Mouse (Mus musculus) embryonic facial prominence, embryonic 13.5 days (tissue): ENCODE data around the gene Tshz2. TPM values are rescaled to one million over a fixed set of nuclear protein-coding genes. Genes with fewer than 3 reads are reported as not detected.

Source experiments
- ATAC-seq: fragments of 200-750 bp; cut with Nextera tagmentation; 2 replicates; pipeline ENCODE4 v1.8.0; 2017; ENCODE audit warnings: low read depth; ENCODE audit not compliant: insufficient number of reproducible peaks, insufficient read depth, low FRiP score, low TSS enrichment
- H3K27ac ChIP-seq: fragments of 300-500 bp; sonication (generic); 2 replicates; pipeline ENCODE4 v1.5.1; 2015; ENCODE audit warnings: moderate library complexity, mild to moderate bottlenecking, inconsistent platforms
- H3K27me3 ChIP-seq: fragments of 300-500 bp; sonication (generic); 2 replicates; pipeline ENCODE4 v1.6.1; 2015; ENCODE audit warnings: mild to moderate bottlenecking, inconsistent platforms
- H3K36me3 ChIP-seq: fragments of 300-500 bp; sonication (generic); 2 replicates; pipeline ENCODE4 v1.6.1; 2015; ENCODE audit warnings: mild to moderate bottlenecking, inconsistent platforms
- H3K4me1 ChIP-seq: fragments of 300-500 bp; sonication (generic); 2 replicates; pipeline ENCODE4 v1.6.1; 2015; ENCODE audit warnings: inconsistent platforms
- H3K4me2 ChIP-seq: fragments of 300-500 bp; sonication (generic); 2 replicates; pipeline ENCODE4 v1.6.1; 2015; ENCODE audit warnings: moderate library complexity, mild to moderate bottlenecking, inconsistent platforms
- H3K4me3 ChIP-seq: fragments of 300-500 bp; sonication (generic); 2 replicates; pipeline ENCODE4 v1.5.1; 2015; ENCODE audit warnings: mild to moderate bottlenecking, inconsistent platforms
- H3K9ac ChIP-seq: fragments of 300-500 bp; sonication (generic); 2 replicates; pipeline ENCODE4 v1.6.1; 2015; ENCODE audit warnings: mild to moderate bottlenecking, inconsistent platforms
- H3K9me3 ChIP-seq: fragments of 300-500 bp; sonication (generic); 2 replicates; pipeline ENCODE4 v1.6.1; 2016; ENCODE audit warnings: inconsistent platforms
- WGBS: fragments of 180-500 bp; shearing (Covaris S2); methylation state at CpG from one replicate; pipeline ENCODE4 v1.1.7; 2015; ENCODE audit warnings: mixed read lengths; 5-methylcytosine and 5-hydroxymethylcytosine counted together
- polyA plus RNA-seq: library from polyadenylated mRNA; unstranded; fragments of >200 nt; fragmentation: Nextera tagmentation; extraction: Ambion mirVana; gene quantifications from 2 replicates; pipeline ENCODE4 v1.2.1, GENCODE M21; 2015

Tshz2 gene
- polyA plus RNA-seq, 1 experiment from 2014 or later = 10.2 TPM

- Histone ChIP-seq H3K4me2 (peak overlapping the region; percentile 89), H3K4me3 (peak overlapping the region; percentile 74), H3K9me3 (no peaks in the 10 kb centered on the region), H3K27ac (peak overlapping the region; percentile 78), H3K9ac (peak overlapping the region; percentile 91), H3K36me3 (no peaks in the 10 kb centered on the region), H3K27me3 (peaks cover 4% of the 10 kb centered on the region; the same call in 1 of the 2 replicates), H3K4me1 (peaks cover 47% of the 10 kb centered on the region)
- WGBS = under 1% methylated on average over 35 of the region's 38 CpGs
- ATAC-seq = no peak
These were observed 877 bp downstream of the Tshz2 start for GRCm38 (mm10) chr2:169633491-169634289.

GRCm38 (mm10) chr2:169634619-169635382, 2.0 kb downstream of the Tshz2 start:
- WGBS = 45% methylated on average over 17 of the region's 17 CpGs
- peak overlapping the region; percentile 91 for H3K9ac ChIP-seq
- H3K27ac ChIP-seq = peak overlapping the region; percentile 22
- H3K9me3 ChIP-seq = no peaks in the 10 kb centered on the region
- ATAC-seq = no peak
- H3K4me3 ChIP-seq = peak overlapping the region; percentile 74
- H3K36me3 ChIP-seq = no peaks in the 10 kb centered on the region
- H3K27me3 ChIP-seq = peaks cover 4% of the 10 kb centered on the region; the same call in 1 of the 2 replicates
- H3K4me2 ChIP-seq = peak overlapping the region; percentile 89
- H3K4me1 ChIP-seq = peaks cover 48% of the 10 kb centered on the region

- H3K36me3 ChIP-seq = no peaks in the 10 kb centered on the region
- H3K9me3 ChIP-seq = no peaks in the 10 kb centered on the region
- H3K27me3 ChIP-seq = peaks cover 4% of the 10 kb centered on the region; the same call in 1 of the 2 replicates
- peak overlapping the region; percentile 89 for H3K4me2 ChIP-seq
- peak overlapping the region; percentile 91 for H3K9ac ChIP-seq
- WGBS = 56% methylated on average over 7 of the region's 7 CpGs
- ATAC-seq = no peak
- H3K4me3 ChIP-seq = peak overlapping the region; percentile 74
- H3K27ac ChIP-seq = peak overlapping the region; percentile 22; the same call in 1 of the 2 replicates
- peaks cover 48% of the 10 kb centered on the region for H3K4me1 ChIP-seq
These were observed 2.6 kb downstream of the Tshz2 start for GRCm38 (mm10) chr2:169635428-169635827.

GRCm38 (mm10) chr2:169636414-169636813, 3.6 kb downstream of the Tshz2 start:
- WGBS = 61% methylated on average over 4 of the region's 4 CpGs
- no peak overlapping the region; the same call in 1 of the 2 replicates for H3K9ac ChIP-seq
- ATAC-seq = no peak
- peak overlapping the region; percentile 89 for H3K4me2 ChIP-seq
- no peak overlapping the region for H3K27ac ChIP-seq
- H3K4me3 ChIP-seq = no peak overlapping the region
- no peaks in the 10 kb centered on the region for H3K9me3 ChIP-seq
- no peaks in the 10 kb centered on the region for H3K36me3 ChIP-seq
- no peaks in the 10 kb centered on the region for H3K27me3 ChIP-seq
- H3K4me1 ChIP-seq = peaks cover 53% of the 10 kb centered on the region

- H3K27ac ChIP-seq = peak overlapping the region; percentile 22; the same call in 1 of the 2 replicates
- no peak for ATAC-seq
- H3K4me3 ChIP-seq = peak overlapping the region; percentile 14
- peak overlapping the region; percentile 48 for H3K4me2 ChIP-seq
- 0 out of 2 replicates have a peak, but pooled peaks cover 4% of the 10 kb centered on the region for H3K27me3 ChIP-seq
- no peaks in the 10 kb centered on the region for H3K9me3 ChIP-seq
- peak overlapping the region; percentile 32; the same call in 1 of the 2 replicates for H3K9ac ChIP-seq
- 32% methylated on average over 14 of the region's 14 CpGs for WGBS
- H3K36me3 ChIP-seq = no peaks in the 10 kb centered on the region
- peaks cover 30% of the 10 kb centered on the region for H3K4me1 ChIP-seq
These were observed 8.7 kb downstream of the Tshz2 start for GRCm38 (mm10) chr2:169641547-169641946.

GRCm38 (mm10) chr2:169642420-169642819, 9.6 kb downstream of the Tshz2 start:
- no peak overlapping the region for H3K9ac ChIP-seq
- no peak overlapping the region for H3K4me3 ChIP-seq
- H3K9me3 ChIP-seq = no peaks in the 10 kb centered on the region
- ATAC-seq = no peak
- no peak overlapping the region for H3K27ac ChIP-seq
- WGBS = 84% methylated on average over 8 of the region's 8 CpGs
- peaks cover 23% of the 10 kb centered on the region for H3K4me1 ChIP-seq
- no peak overlapping the region for H3K4me2 ChIP-seq
- H3K36me3 ChIP-seq = no peaks in the 10 kb centered on the region
- 0 out of 2 replicates have a peak, but pooled peaks cover 4% of the 10 kb centered on the region for H3K27me3 ChIP-seq

- Histone ChIP-seq H3K4me1 (peaks cover 8% of the 10 kb centered on the region), H3K36me3 (no peaks in the 10 kb centered on the region), H3K4me3 (no peak overlapping the region), H3K9me3 (no peaks in the 10 kb centered on the region), H3K27ac (no peak overlapping the region), H3K4me2 (no peak overlapping the region), H3K27me3 (0 out of 2 replicates have a peak, but pooled peaks cover 4% of the 10 kb centered on the region), H3K9ac (no peak overlapping the region)
- ATAC-seq = no peak
- 88% methylated on average over 7 of the region's 7 CpGs for WGBS
These were observed 14.3 kb downstream of the Tshz2 start for GRCm38 (mm10) chr2:169647091-169647490.

- no peak overlapping the region for H3K9ac ChIP-seq
- no peaks in the 10 kb centered on the region for H3K36me3 ChIP-seq
- no peak overlapping the region for H3K4me3 ChIP-seq
- 0 out of 2 replicates have a peak, but pooled peaks cover 4% of the 10 kb centered on the region for H3K27me3 ChIP-seq
- WGBS = 47% methylated on average over 7 of the region's 7 CpGs
- no peaks in the 10 kb centered on the region for H3K9me3 ChIP-seq
- ATAC-seq = no peak
- H3K27ac ChIP-seq = no peak overlapping the region
- peaks cover 7% of the 10 kb centered on the region; the same call in 1 of the 2 replicates for H3K4me1 ChIP-seq
- H3K4me2 ChIP-seq = no peak overlapping the region
These were observed 16.6 kb downstream of the Tshz2 start for GRCm38 (mm10) chr2:169649262-169649885.

GRCm38 (mm10) chr2:169653282-169653681, 20.5 kb downstream of the Tshz2 start:
- no peak overlapping the region for H3K4me2 ChIP-seq
- WGBS = 87% methylated on average over 1 of the region's 1 CpGs
- H3K4me3 ChIP-seq = no peak overlapping the region

GRCm38 (mm10) chr2:169663792-169664191, 31.0 kb downstream of the Tshz2 start:
- Histone ChIP-seq H3K4me3 (no peak overlapping the region), H3K27me3 (no peaks in the 10 kb centered on the region), H3K4me1 (peaks cover 46% of the 10 kb centered on the region), H3K9ac (no peak overlapping the region), H3K36me3 (no peaks in the 10 kb centered on the region), H3K27ac (0 out of 2 replicates have a peak overlapping the region, but pooled peaks have one; percentile 19), H3K9me3 (no peaks in the 10 kb centered on the region), H3K4me2 (no peak overlapping the region)
- ATAC-seq = no peak
- 31% methylated on average over 8 of the region's 8 CpGs for WGBS

More at GRCm38 (mm10) chr2:169653282-169653681, 20.5 kb downstream of the Tshz2 start:
- H3K4me1 ChIP-seq = 0 out of 2 replicates have a peak, but pooled peaks cover 7% of the 10 kb centered on the region
- H3K27ac ChIP-seq = no peak overlapping the region
- no peaks in the 10 kb centered on the region for H3K27me3 ChIP-seq
- no peaks in the 10 kb centered on the region for H3K36me3 ChIP-seq
- no peak for ATAC-seq
- H3K9ac ChIP-seq = no peak overlapping the region
- H3K9me3 ChIP-seq = no peaks in the 10 kb centered on the region

GRCm38 (mm10) chr2:169671264-169671663, 38.5 kb downstream of the Tshz2 start:
- H3K4me2 ChIP-seq = no peak overlapping the region
- no peak overlapping the region for H3K9ac ChIP-seq
- 82% methylated on average over 7 of the region's 7 CpGs for WGBS
- no peak for ATAC-seq
- no peaks in the 10 kb centered on the region for H3K9me3 ChIP-seq
- H3K27ac ChIP-seq = no peak overlapping the region
- peaks cover 20% of the 10 kb centered on the region for H3K4me1 ChIP-seq
- no peak overlapping the region for H3K4me3 ChIP-seq
- H3K27me3 ChIP-seq = no peaks in the 10 kb centered on the region
- no peaks in the 10 kb centered on the region for H3K36me3 ChIP-seq
